28 mouse cellular contexts compared by ENCODE assay signal in the genomic region with DNA sequence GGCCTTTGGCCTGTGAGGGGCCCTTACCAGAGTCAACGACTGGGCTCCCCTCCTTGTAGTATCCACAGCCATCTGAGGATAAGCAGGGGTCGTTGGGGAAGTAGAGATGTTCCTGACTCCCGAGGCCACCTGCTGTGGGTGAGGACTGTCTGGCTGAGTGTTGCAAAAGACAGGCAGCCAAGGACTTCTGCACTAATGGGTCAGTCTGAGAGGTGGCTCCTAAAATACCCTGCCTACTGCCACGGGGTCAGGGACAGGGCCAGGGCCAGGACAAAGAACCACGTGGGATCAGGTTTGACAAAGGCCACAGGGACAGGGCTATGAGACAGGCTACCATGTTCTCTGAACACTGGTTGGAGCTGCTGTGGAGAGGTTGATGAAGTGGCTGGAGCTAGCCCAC. TPM values are rescaled to one million over a fixed set of nuclear protein-coding genes. Genes with fewer than 3 reads are reported as not detected.
DNase-seq lines count a peak whose midpoint lies in the region; ATAC-seq and TF ChIP-seq lines count a peak whose summit lies in the region.
"Had no signal": no experiment of that assay in that cellular context is flagged by ENCODE, and none has a peak within 500 bp of the region (broad histone marks: within the 10 kb centered on the region; RNA-seq: fewer than 3 reads in every experiment).

No protein-coding gene starts in this region.

- DNase-seq in gastrocnemius, adult 18-20 months (ENCODE audit: low spot score), result peak; percentile 41
- DNase-seq in gastrocnemius, adult 8-10 months (ENCODE audit: low spot score in 2 of 2), result no peak
- DNase-seq in hindbrain, embryonic 10.5 days (ENCODE audit: low spot score), result no peak
- no peak for DNase-seq in hindbrain, postnatal 0 days (ENCODE audit: low spot score)
- no peak for DNase-seq in midbrain, embryonic 10.5 days (ENCODE audit: low spot score)
- no peak for DNase-seq in liver, postnatal 0 days
- no peak for DNase-seq in adipocyte (ENCODE audit: low spot score)
- DNase-seq: adrenal gland, adult 8-10 months; B cell, adult 2 months; forebrain, postnatal 0 days; kidney, adult 9 months; kidney, postnatal 14 days; layer of hippocampus, postnatal 36 days; lung, embryonic 14.5 days had no signal

- H3K27ac ChIP-seq in hindbrain, embryonic 10.5 days, result peak overlapping the region; percentile 23; the same call in 1 of the 2 replicates
- H3K27ac ChIP-seq in hindbrain, postnatal 0 days, result no peak overlapping the region
- H3K27ac ChIP-seq in midbrain, embryonic 10.5 days (replicated peaks), result 0 out of 2 replicates have a peak overlapping the region, but pooled peaks have one; percentile 23
- H3K27ac ChIP-seq in midbrain, embryonic 13.5 days, result no peak overlapping the region
- H3K27ac ChIP-seq in liver, postnatal 0 days (ENCODE audit: low read depth), result no peak overlapping the region
- H3K27ac ChIP-seq: heart, embryonic 15.5 days; midbrain, embryonic 15.5 days; neural tube, embryonic 15.5 days had no signal

- no peaks in the 10 kb centered on the region for H3K9me3 ChIP-seq in hindbrain, embryonic 10.5 days
- H3K9me3 ChIP-seq in hindbrain, postnatal 0 days (ENCODE audit: low read length), result no peaks in the 10 kb centered on the region
- H3K9me3 ChIP-seq in midbrain, embryonic 10.5 days (replicated peaks), result no peaks in the 10 kb centered on the region
- no peaks in the 10 kb centered on the region for H3K9me3 ChIP-seq in midbrain, embryonic 13.5 days
- H3K9me3 ChIP-seq in liver, postnatal 0 days (ENCODE audit: low read length), result no peaks in the 10 kb centered on the region
- H3K9me3 ChIP-seq: G1E; heart, embryonic 15.5 days; midbrain, embryonic 15.5 days; neural tube, embryonic 15.5 days had no signal

- no peak for TF ChIP-seq EP300 in liver, postnatal 0 days (IDR thresholded peaks at IDR 0.05; ENCODE audit: low read depth)

- ATAC-seq in hindbrain, postnatal 0 days, result no peak
- ATAC-seq in midbrain, embryonic 13.5 days, result no peak
- peak; percentile 30 for ATAC-seq in liver, postnatal 0 days
- ATAC-seq: forebrain, postnatal 0 days; hindbrain, embryonic 16.5 days; intestine, embryonic 16.5 days; midbrain, embryonic 15.5 days; Patski had no signal

- peaks cover 11% of the 10 kb centered on the region; the same call in 1 of the 2 replicates for H3K4me1 ChIP-seq in hindbrain, embryonic 10.5 days (replicated peaks)
- no peaks in the 10 kb centered on the region; the same call in 1 of the 2 replicates for H3K4me1 ChIP-seq in hindbrain, postnatal 0 days (ENCODE audit: insufficient read depth, low read length)
- H3K4me1 ChIP-seq in midbrain, embryonic 10.5 days, result 0 out of 2 replicates have a peak, but pooled peaks cover 14% of the 10 kb centered on the region
- H3K4me1 ChIP-seq in midbrain, embryonic 13.5 days (replicated peaks), result no peaks in the 10 kb centered on the region
- peaks cover 14% of the 10 kb centered on the region; the same call in 1 of the 2 replicates for H3K4me1 ChIP-seq in liver, postnatal 0 days (ENCODE audit: insufficient read depth)

- 0 out of 2 replicates have a peak, but pooled peaks cover 6% of the 10 kb centered on the region for H3K27me3 ChIP-seq in hindbrain, embryonic 10.5 days (ENCODE audit: insufficient read depth, poor library complexity, severe bottlenecking)
- no peaks in the 10 kb centered on the region for H3K27me3 ChIP-seq in hindbrain, postnatal 0 days (ENCODE audit: insufficient read depth, low read length)
- 0 out of 2 replicates have a peak, but pooled peaks cover 7% of the 10 kb centered on the region for H3K27me3 ChIP-seq in midbrain, embryonic 10.5 days (ENCODE audit: low read depth, poor library complexity, severe bottlenecking)
- H3K27me3 ChIP-seq in midbrain, embryonic 13.5 days, result no peaks in the 10 kb centered on the region
- no peaks in the 10 kb centered on the region for H3K27me3 ChIP-seq in liver, postnatal 0 days (ENCODE audit: insufficient read depth, low read length)
- H3K27me3 ChIP-seq: heart, embryonic 15.5 days; midbrain, embryonic 15.5 days; neural tube, embryonic 15.5 days; Patski had no signal

- 62% methylated on average over 5 of the region's 5 CpGs for WGBS in hindbrain, embryonic 10.5 days
- WGBS in hindbrain, postnatal 0 days, result 55% methylated on average over 5 of the region's 5 CpGs
- WGBS in midbrain, embryonic 10.5 days, result 61% methylated on average over 5 of the region's 5 CpGs
- WGBS in midbrain, embryonic 13.5 days, result 57% methylated on average over 5 of the region's 5 CpGs
- WGBS in liver, postnatal 0 days (ENCODE audit: insufficient replicate concordance), result 30% methylated on average over 5 of the region's 5 CpGs

- H3K4me3 ChIP-seq in hindbrain, embryonic 10.5 days, result no peak overlapping the region
- H3K4me3 ChIP-seq in hindbrain, postnatal 0 days (ENCODE audit: low read length), result no peak overlapping the region
- H3K4me3 ChIP-seq in midbrain, embryonic 10.5 days, result no peak overlapping the region
- no peak overlapping the region for H3K4me3 ChIP-seq in midbrain, embryonic 13.5 days (replicated peaks)
- H3K4me3 ChIP-seq in liver, postnatal 0 days (ENCODE audit: low read depth, low read length), result no peak overlapping the region
- H3K4me3 ChIP-seq: heart, embryonic 15.5 days; midbrain, embryonic 15.5 days; myocyte; neural tube, embryonic 15.5 days had no signal

- H3K9ac ChIP-seq in hindbrain, postnatal 0 days (replicated peaks; ENCODE audit: low read length), result no peak overlapping the region
- no peak overlapping the region for H3K9ac ChIP-seq in midbrain, embryonic 13.5 days (replicated peaks)
- peak overlapping the region; percentile 1; the same call in 1 of the 2 replicates for H3K9ac ChIP-seq in liver, postnatal 0 days (replicated peaks)
- H3K9ac ChIP-seq: forebrain, postnatal 0 days; heart, embryonic 15.5 days; lung, embryonic 14.5 days; midbrain, embryonic 15.5 days; neural tube, embryonic 15.5 days had no signal

- no peaks in the 10 kb centered on the region for H3K36me3 ChIP-seq in hindbrain, embryonic 10.5 days
- H3K36me3 ChIP-seq in hindbrain, postnatal 0 days (ENCODE audit: insufficient read depth, low read length), result no peaks in the 10 kb centered on the region
- H3K36me3 ChIP-seq in midbrain, embryonic 10.5 days, result no peaks in the 10 kb centered on the region
- no peaks in the 10 kb centered on the region for H3K36me3 ChIP-seq in midbrain, embryonic 13.5 days
- H3K36me3 ChIP-seq in liver, postnatal 0 days (replicated peaks; ENCODE audit: insufficient read depth, low read length), result 0 out of 2 replicates have a peak, but pooled peaks cover 2% of the 10 kb centered on the region
- H3K36me3 ChIP-seq: G1E; heart, embryonic 15.5 days; midbrain, embryonic 15.5 days; neural tube, embryonic 15.5 days had no signal

- H3K4me2 ChIP-seq in hindbrain, postnatal 0 days (ENCODE audit: low read depth, low read length), result no peak overlapping the region
- H3K4me2 ChIP-seq in midbrain, embryonic 13.5 days (replicated peaks), result no peak overlapping the region
- peak overlapping the region; percentile 48 for H3K4me2 ChIP-seq in liver, postnatal 0 days (ENCODE audit: low read depth, low read length)
- H3K4me2 ChIP-seq: heart, embryonic 15.5 days; lung, embryonic 14.5 days; midbrain, embryonic 15.5 days; neural tube, embryonic 15.5 days had no signal

- TF ChIP-seq CTCF in hindbrain, postnatal 0 days (IDR thresholded peaks at IDR 0.05; ENCODE audit: low read depth), result no peak
- TF ChIP-seq CTCF in liver, postnatal 0 days (IDR thresholded peaks at IDR 0.05; ENCODE audit: low read depth), result no peak

RNA-seq across cellular contexts. Expression of gene Myl7, which starts 16.4 kb away (rescaled TPM):
- not detected for total RNA-seq in gastrocnemius, adult 18-20 months (2021)
- total RNA-seq in gastrocnemius, adult 8-10 months (2022), result not detected
- polyA plus RNA-seq in hindbrain, embryonic 10.5 days (2016; fragmentation: Nextera tagmentation; extraction: Ambion mirVana), result 2.6 and 14.6 TPM in 2 replicates
- total RNA-seq in hindbrain, postnatal 0 days (2014; rRNA removed), result 0.79 TPM in 1 of 2 replicates, not detected in the other
- polyA plus RNA-seq in hindbrain, postnatal 0 days (2015; fragmentation: Nextera tagmentation; extraction: Ambion mirVana), result not detected in 2 replicates
- 2.5 and 3.7 TPM in 2 replicates for polyA plus RNA-seq in midbrain, embryonic 10.5 days (2016; fragmentation: Nextera tagmentation; extraction: Ambion mirVana)
- 0.39 and 0.50 TPM in 2 replicates for polyA plus RNA-seq in midbrain, embryonic 13.5 days (2015; fragmentation: Nextera tagmentation; extraction: Ambion mirVana)
- 2.4 and 2.6 TPM in 2 replicates for polyA plus RNA-seq in liver, postnatal 0 days (2015; fragmentation: Nextera tagmentation; extraction: Ambion mirVana)
- total RNA-seq: common myeloid progenitor, adult 5-6 weeks; forebrain, postnatal 0 days; G1E; hematopoietic stem cell, adult 5-6 weeks; layer of hippocampus, adult 8-10 months; layer of hippocampus, postnatal 36 days; left cerebral cortex, postnatal 14 days; megakaryocyte, adult 5-6 weeks had no signal
- polyA plus RNA-seq: forebrain, postnatal 0 days; G1E; hindbrain, embryonic 16.5 days; midbrain, embryonic 15.5 days; myocyte; Patski had no signal

RNA-seq across cellular contexts. Expression of gene Gck, which starts 34.9 kb away (rescaled TPM):
- total RNA-seq in gastrocnemius, adult 18-20 months (2021), result 1 to 10 TPM; 2.0 to 3.3 TPM
- total RNA-seq in gastrocnemius, adult 8-10 months (2022), result 1 to 10 TPM; 1.5 to 5.7 (median 3.0) TPM
- polyA plus RNA-seq in hindbrain, embryonic 10.5 days (2016; fragmentation: Nextera tagmentation; extraction: Ambion mirVana), result 2.5 and 3.8 TPM in 2 replicates
- 3.2 and 9.1 TPM in 2 replicates for total RNA-seq in hindbrain, postnatal 0 days (2014; rRNA removed)
- polyA plus RNA-seq in hindbrain, postnatal 0 days (2015; fragmentation: Nextera tagmentation; extraction: Ambion mirVana), result 7.1 and 7.5 TPM in 2 replicates
- 2.5 and 2.9 TPM in 2 replicates for polyA plus RNA-seq in midbrain, embryonic 10.5 days (2016; fragmentation: Nextera tagmentation; extraction: Ambion mirVana)
- polyA plus RNA-seq in midbrain, embryonic 13.5 days (2015; fragmentation: Nextera tagmentation; extraction: Ambion mirVana), result 6.1 and 6.8 TPM in 2 replicates
- polyA plus RNA-seq in liver, postnatal 0 days (2015; fragmentation: Nextera tagmentation; extraction: Ambion mirVana), result 0.66 and 1.3 TPM in 2 replicates
- total RNA-seq: common myeloid progenitor, adult 5-6 weeks; hematopoietic stem cell, adult 5-6 weeks; megakaryocyte, adult 5-6 weeks had no signal
- polyA plus RNA-seq: G1E had no signal

RNA-seq across cellular contexts. Expression of gene Pold2, which starts 36.8 kb away (rescaled TPM):
- 10 to 100 TPM; 44.5 to 45.6 TPM for total RNA-seq in gastrocnemius, adult 18-20 months (2021)
- 10 to 100 TPM; 44.6 to 47.3 (median 47.0) TPM for total RNA-seq in gastrocnemius, adult 8-10 months (2022)
- 137 and 152 TPM in 2 replicates for polyA plus RNA-seq in hindbrain, embryonic 10.5 days (2016; fragmentation: Nextera tagmentation; extraction: Ambion mirVana)
- 32.9 and 36.6 TPM in 2 replicates for total RNA-seq in hindbrain, postnatal 0 days (2014; rRNA removed)
- 49.5 and 51.6 TPM in 2 replicates for polyA plus RNA-seq in hindbrain, postnatal 0 days (2015; fragmentation: Nextera tagmentation; extraction: Ambion mirVana)
- 148 and 160 TPM in 2 replicates for polyA plus RNA-seq in midbrain, embryonic 10.5 days (2016; fragmentation: Nextera tagmentation; extraction: Ambion mirVana)
- 55.4 and 63.0 TPM in 2 replicates for polyA plus RNA-seq in midbrain, embryonic 13.5 days (2015; fragmentation: Nextera tagmentation; extraction: Ambion mirVana)
- polyA plus RNA-seq in liver, postnatal 0 days (2015; fragmentation: Nextera tagmentation; extraction: Ambion mirVana), result 24.0 and 27.0 TPM in 2 replicates

RNA-seq across cellular contexts. Expression of gene Ykt6, which starts 40.6 kb away (rescaled TPM):
- 10 to 100 TPM; 37.0 to 44.9 TPM for total RNA-seq in gastrocnemius, adult 18-20 months (2021)
- 10 to 100 TPM; 40.4 to 47.2 (median 42.3) TPM for total RNA-seq in gastrocnemius, adult 8-10 months (2022)
- polyA plus RNA-seq in hindbrain, embryonic 10.5 days (2016; fragmentation: Nextera tagmentation; extraction: Ambion mirVana), result 53.4 and 54.5 TPM in 2 replicates
- total RNA-seq in hindbrain, postnatal 0 days (2014; rRNA removed), result 130 TPM in 2 replicates
- polyA plus RNA-seq in hindbrain, postnatal 0 days (2015; fragmentation: Nextera tagmentation; extraction: Ambion mirVana), result 72.3 and 81.7 TPM in 2 replicates
- 54.5 and 60.4 TPM in 2 replicates for polyA plus RNA-seq in midbrain, embryonic 10.5 days (2016; fragmentation: Nextera tagmentation; extraction: Ambion mirVana)
- 78.8 and 84.0 TPM in 2 replicates for polyA plus RNA-seq in midbrain, embryonic 13.5 days (2015; fragmentation: Nextera tagmentation; extraction: Ambion mirVana)
- polyA plus RNA-seq in liver, postnatal 0 days (2015; fragmentation: Nextera tagmentation; extraction: Ambion mirVana), result 15.1 and 16.6 TPM in 2 replicates

RNA-seq across cellular contexts. Expression of gene Aebp1, which starts 53.2 kb away (rescaled TPM):
- 10 to 100 TPM; 61.2 to 83.6 TPM for total RNA-seq in gastrocnemius, adult 18-20 months (2021)
- total RNA-seq in gastrocnemius, adult 8-10 months (2022), result 10 to 100 TPM; 50.7 to 96.4 (median 75.2) TPM
- 12.5 and 24.3 TPM in 2 replicates for polyA plus RNA-seq in hindbrain, embryonic 10.5 days (2016; fragmentation: Nextera tagmentation; extraction: Ambion mirVana)
- total RNA-seq in hindbrain, postnatal 0 days (2014; rRNA removed), result 21.2 and 24.9 TPM in 2 replicates
- 30.6 and 33.3 TPM in 2 replicates for polyA plus RNA-seq in hindbrain, postnatal 0 days (2015; fragmentation: Nextera tagmentation; extraction: Ambion mirVana)
- polyA plus RNA-seq in midbrain, embryonic 10.5 days (2016; fragmentation: Nextera tagmentation; extraction: Ambion mirVana), result 8.1 and 13.5 TPM in 2 replicates
- polyA plus RNA-seq in midbrain, embryonic 13.5 days (2015; fragmentation: Nextera tagmentation; extraction: Ambion mirVana), result 9.4 and 10.6 TPM in 2 replicates
- 2.9 and 3.1 TPM in 2 replicates for polyA plus RNA-seq in liver, postnatal 0 days (2015; fragmentation: Nextera tagmentation; extraction: Ambion mirVana)
- total RNA-seq: common myeloid progenitor, adult 5-6 weeks; G1E had no signal
- polyA plus RNA-seq: G1E had no signal

Comparison
In these comparisons a context has a peak if more than half of its experiments do, and no peak if none do; other contexts are left out.
1. H3K27ac ChIP-seq: peak in hindbrain, embryonic 10.5 days (single experiment) and midbrain, embryonic 10.5 days (single experiment); none in hindbrain, postnatal 0 days (single experiment), midbrain, embryonic 13.5 days (single experiment) and liver, postnatal 0 days (single experiment).